Mouse (Mus musculus): ENCODE results near the gene Sprr2b. TPM values are rescaled to one million over a fixed set of nuclear protein-coding genes. Genes with fewer than 3 reads are reported as not detected.
"Not testable (repeated sequence)": the region's sequence is repeated elsewhere in the genome, so short reads cannot be mapped to it uniquely, and the experiment has no call there.

Gene Sprr2b
- total RNA-seq (2021) = not detected
- long read RNA-seq, experiment 1 = 0 reads
- long read RNA-seq, experiment 2 = 0 reads

GRCm38 (mm10) chr3:92316320-92316719, at the start of gene Sprr2b:
Gene Sprr2b (plus strand): TSS chr3:92316620.
- DNase-seq (ENCODE audit: low spot score in 2 of 2) = no peak

GRCm38 (mm10) chr3:92271414-92271985, 44.9 kb upstream of the Sprr2b start:
- DNase-seq (ENCODE audit: low spot score in 2 of 2) = not testable (repeated sequence)

- not testable (repeated sequence) for DNase-seq (ENCODE audit: low spot score in 2 of 2)
Measured at GRCm38 (mm10) chr3:92273504-92273903, 42.9 kb upstream of the Sprr2b start.

- not testable (repeated sequence) for DNase-seq (ENCODE audit: low spot score in 2 of 2)
Measured at GRCm38 (mm10) chr3:92274018-92274417, 42.4 kb upstream of the Sprr2b start.

- DNase-seq (ENCODE audit: low spot score in 2 of 2) = not testable (repeated sequence)
Measured at GRCm38 (mm10) chr3:92279663-92280062, 36.8 kb upstream of the Sprr2b start.

- not testable (repeated sequence) for DNase-seq (ENCODE audit: low spot score in 2 of 2)
Measured at GRCm38 (mm10) chr3:92280963-92281606, 35.3 kb upstream of the Sprr2b start.

- DNase-seq (ENCODE audit: low spot score in 2 of 2) = not testable (repeated sequence)
Measured at GRCm38 (mm10) chr3:92285101-92285500, 31.3 kb upstream of the Sprr2b start, which contains the start of gene Sprr2a3. Gene Sprr2a3 (plus strand): TSS chr3:92285417.

GRCm38 (mm10) chr3:92288489-92288888, 27.9 kb upstream of the Sprr2b start:
- DNase-seq (ENCODE audit: low spot score in 2 of 2) = not testable (repeated sequence)

- no peak for DNase-seq (ENCODE audit: low spot score in 2 of 2)
Measured at GRCm38 (mm10) chr3:92307406-92307805, 9.0 kb upstream of the Sprr2b start.

- no peak for DNase-seq (ENCODE audit: low spot score in 2 of 2)
Measured at GRCm38 (mm10) chr3:92317384-92317783, 964 bp downstream of the Sprr2b start.

- DNase-seq (ENCODE audit: low spot score in 2 of 2) = no peak
Measured at GRCm38 (mm10) chr3:92336278-92336677, 19.9 kb downstream of the Sprr2b start.

GRCm38 (mm10) chr3:92338840-92339239, 22.4 kb downstream of the Sprr2b start, which contains the start of gene Sprr2d:
Gene Sprr2d (plus strand): TSS chr3:92339140.
- DNase-seq (ENCODE audit: low spot score in 2 of 2) = no peak

- DNase-seq (ENCODE audit: low spot score in 2 of 2) = no peak
Measured at GRCm38 (mm10) chr3:92351843-92352242, 35.4 kb downstream of the Sprr2b start, which contains the start of gene Sprr2e. Gene Sprr2e (plus strand): TSS chr3:92352143.

GRCm38 (mm10) chr3:92361619-92362018, 45.2 kb downstream of the Sprr2b start:
- no peak for DNase-seq (ENCODE audit: low spot score in 2 of 2)

GRCm38 (mm10) chr3:92364887-92365286, 48.5 kb downstream of the Sprr2b start, which contains the start of gene Sprr2f:
Gene Sprr2f (plus strand): TSS chr3:92365187.
- DNase-seq (ENCODE audit: low spot score in 2 of 2) = no peak

Other genes starting within 250 kb of the Sprr2b start
- 1 to 10 TPM; 2.7 to 3.1 TPM for gene Lor, start 233.5 kb upstream of the Sprr2b start, total RNA-seq (2021)
- gene Prr9, start 192.7 kb upstream of the Sprr2b start, total RNA-seq (2021) = not detected
- not detected for gene Lelp1, start 173.9 kb upstream of the Sprr2b start, total RNA-seq (2021)
- gene Sprr2a1, start 100.8 kb upstream of the Sprr2b start, total RNA-seq (2021) = not detected
- not detected for gene Sprr2a2, start 100.7 kb upstream of the Sprr2b start, total RNA-seq (2021)
- gene Sprr2a3, start 31.2 kb upstream of the Sprr2b start, total RNA-seq (2021) = not detected
- gene Sprr2d, start 22.5 kb downstream of the Sprr2b start, total RNA-seq (2021) = not detected
- not detected for gene Sprr2e, start 35.5 kb downstream of the Sprr2b start, total RNA-seq (2021)
- not detected for gene Sprr2f, start 48.6 kb downstream of the Sprr2b start, total RNA-seq (2021)
- not detected for gene Sprr2h, start 69.1 kb downstream of the Sprr2b start, total RNA-seq (2021)
- not detected for gene Sprr2i, start 91.4 kb downstream of the Sprr2b start, total RNA-seq (2021)
- gene Sprr2j-ps, start 101.5 kb downstream of the Sprr2b start, total RNA-seq (2021) = not detected
- 1 to 10 TPM; 2.3 to 2.9 TPM for gene Gm9774, start 112.8 kb downstream of the Sprr2b start, total RNA-seq (2021)
- not detected for gene Sprr2k, start 116.0 kb downstream of the Sprr2b start, total RNA-seq (2021)
- gene Sprr1b, start 122.2 kb downstream of the Sprr2b start, total RNA-seq (2021) = not detected
- not detected for gene Sprr3, start 142.1 kb downstream of the Sprr2b start, total RNA-seq (2021)
- not detected for gene Sprr1a, start 169.3 kb downstream of the Sprr2b start, total RNA-seq (2021)
- gene Sprr4, start 183.9 kb downstream of the Sprr2b start, total RNA-seq (2021) = not detected
- not detected for gene 2310046K23Rik, start 217.9 kb downstream of the Sprr2b start, total RNA-seq (2021)

Measured in left cerebral cortex, adult 18-20 months (tissue).